Comparison of ENCODE assay signal across 14 mouse cellular contexts in the genomic region with DNA sequence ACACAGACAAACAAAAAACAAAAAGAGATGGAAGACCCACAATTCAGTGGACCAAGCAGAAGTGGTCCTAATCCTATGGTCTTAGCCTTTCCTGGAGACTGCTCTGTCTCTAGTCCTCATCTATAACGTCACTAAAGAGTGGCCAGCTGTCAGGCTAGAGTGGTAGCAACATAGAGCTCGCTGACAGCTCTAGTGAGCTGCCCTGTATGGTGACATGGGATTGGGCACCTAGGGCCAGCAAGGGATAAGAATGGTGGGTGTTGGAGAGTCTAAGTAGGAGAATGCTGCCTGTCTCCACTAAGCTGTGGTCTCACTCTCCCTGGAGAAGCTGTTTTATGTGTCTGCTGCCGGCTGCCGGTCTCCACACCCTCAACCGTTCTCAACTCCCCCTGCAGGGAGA. TPM values are rescaled to one million over a fixed set of nuclear protein-coding genes. Genes with fewer than 3 reads are reported as not detected.
DNase-seq lines count a peak whose midpoint lies in the region; ATAC-seq lines count a peak whose summit lies in the region.
"Had no signal": no experiment of that assay in that cellular context is flagged by ENCODE, and none has a peak within 500 bp of the region (broad histone marks: within the 10 kb centered on the region; RNA-seq: fewer than 3 reads in every experiment).

No protein-coding gene starts in this region.

- H3K4me1 ChIP-seq in heart, embryonic 16.5 days (ENCODE audit: control insufficient read depth, insufficient read depth, low read length): peaks cover 9% of the 10 kb centered on the region
- H3K4me1 ChIP-seq in embryonic facial prominence, embryonic 13.5 days: peaks cover 14% of the 10 kb centered on the region
- peaks cover 8% of the 10 kb centered on the region; the same call in 1 of the 2 replicates for H3K4me1 ChIP-seq in hindbrain, embryonic 11.5 days (replicated peaks; ENCODE audit: control insufficient read depth, insufficient read depth, low read length)
- peaks cover 18% of the 10 kb centered on the region for H3K4me1 ChIP-seq in midbrain, embryonic 12.5 days

- no peak overlapping the region for H3K4me3 ChIP-seq in heart, embryonic 16.5 days (ENCODE audit: low read length)
- H3K4me3 ChIP-seq in embryonic facial prominence, embryonic 13.5 days: no peak overlapping the region
- no peak overlapping the region for H3K4me3 ChIP-seq in hindbrain, embryonic 11.5 days (ENCODE audit: low read depth, low read length)
- H3K4me3 ChIP-seq in midbrain, embryonic 12.5 days: no peak overlapping the region

- H3K9ac ChIP-seq in heart, embryonic 16.5 days (ENCODE audit: low read length): no peak overlapping the region
- no peak overlapping the region for H3K9ac ChIP-seq in embryonic facial prominence, embryonic 13.5 days
- H3K9ac ChIP-seq in hindbrain, embryonic 11.5 days (ENCODE audit: low read depth, low read length): no peak overlapping the region; the same call in 1 of the 2 replicates
- no peak overlapping the region for H3K9ac ChIP-seq in midbrain, embryonic 12.5 days (replicated peaks)

- WGBS in heart, embryonic 16.5 days: 21% methylated on average over 5 of the region's 5 CpGs
- WGBS in embryonic facial prominence, embryonic 13.5 days: 41% methylated on average over 5 of the region's 5 CpGs
- 22% methylated on average over 5 of the region's 5 CpGs for WGBS in hindbrain, embryonic 11.5 days
- WGBS in midbrain, embryonic 12.5 days: 10% methylated on average over 5 of the region's 5 CpGs

- no peak overlapping the region for H3K27ac ChIP-seq in heart, embryonic 16.5 days (ENCODE audit: low read length)
- H3K27ac ChIP-seq in embryonic facial prominence, embryonic 13.5 days: no peak overlapping the region
- peak overlapping the region; percentile 45; the same call in 1 of the 2 replicates for H3K27ac ChIP-seq in hindbrain, embryonic 11.5 days (ENCODE audit: low read depth, low read length)
- H3K27ac ChIP-seq in midbrain, embryonic 12.5 days (replicated peaks): peak overlapping the region; percentile 60

- DNase-seq in heart, postnatal 10 days: no peak
- no peak for DNase-seq in hindbrain, embryonic 11.5 days (ENCODE audit: low spot score)
- DNase-seq in left cerebral cortex, adult 11 months (ENCODE audit: low spot score): no peak
- DNase-seq in cerebellum, postnatal 14 days: no peak
- DNase-seq in ovary, postnatal 36 days (ENCODE audit: low spot score): no peak
- DNase-seq: gastrocnemius, postnatal 10 days; right cerebral cortex, postnatal 14 days; thymus, postnatal 25 days had no signal

- H3K4me2 ChIP-seq in heart, embryonic 16.5 days (ENCODE audit: low read depth, low read length): peak overlapping the region; percentile 25; the same call in 1 of the 2 replicates
- peak overlapping the region; percentile 40 for H3K4me2 ChIP-seq in embryonic facial prominence, embryonic 13.5 days
- H3K4me2 ChIP-seq in hindbrain, embryonic 11.5 days (replicated peaks; ENCODE audit: low read depth, low read length): 0 out of 2 replicates have a peak overlapping the region, but pooled peaks have one; percentile 7
- H3K4me2 ChIP-seq in midbrain, embryonic 12.5 days (replicated peaks): peak overlapping the region; percentile 8; the same call in 1 of the 2 replicates
- H3K4me2 ChIP-seq: liver, embryonic 11.5 days had no signal

- H3K9me3 ChIP-seq in heart, embryonic 16.5 days (replicated peaks; ENCODE audit: control insufficient read depth, low read length): no peaks in the 10 kb centered on the region
- H3K9me3 ChIP-seq in embryonic facial prominence, embryonic 13.5 days: no peaks in the 10 kb centered on the region
- no peaks in the 10 kb centered on the region for H3K9me3 ChIP-seq in hindbrain, embryonic 11.5 days (ENCODE audit: control insufficient read depth, low read length)
- H3K9me3 ChIP-seq in midbrain, embryonic 12.5 days: no peaks in the 10 kb centered on the region

- H3K36me3 ChIP-seq in heart, embryonic 16.5 days (ENCODE audit: control insufficient read depth, insufficient read depth): no peaks in the 10 kb centered on the region
- peaks cover 38% of the 10 kb centered on the region for H3K36me3 ChIP-seq in embryonic facial prominence, embryonic 13.5 days
- H3K36me3 ChIP-seq in hindbrain, embryonic 11.5 days (ENCODE audit: control insufficient read depth, insufficient read depth, low read length): peaks cover 8% of the 10 kb centered on the region; the same call in 1 of the 2 replicates
- peaks cover 40% of the 10 kb centered on the region for H3K36me3 ChIP-seq in midbrain, embryonic 12.5 days

- intact Hi-C loops in heart, postnatal 10 days (cut with DNase I): no loop called here

- no peaks in the 10 kb centered on the region for H3K27me3 ChIP-seq in heart, embryonic 16.5 days (ENCODE audit: control insufficient read depth, insufficient read depth, low read length)
- H3K27me3 ChIP-seq in embryonic facial prominence, embryonic 13.5 days: no peaks in the 10 kb centered on the region
- H3K27me3 ChIP-seq in hindbrain, embryonic 11.5 days (ENCODE audit: control insufficient read depth, insufficient read depth, low read length): no peaks in the 10 kb centered on the region
- no peaks in the 10 kb centered on the region for H3K27me3 ChIP-seq in midbrain, embryonic 12.5 days

- no peak for ATAC-seq in heart, embryonic 16.5 days (replicated peaks; ENCODE audit: extremely low read depth, insufficient read depth, low FRiP score)
- no peak for ATAC-seq in embryonic facial prominence, embryonic 13.5 days (ENCODE audit: insufficient number of reproducible peaks, insufficient read depth, low FRiP score, low TSS enrichment, low read depth)
- ATAC-seq in hindbrain, embryonic 11.5 days (ENCODE audit: low FRiP score): peak; percentile 61
- ATAC-seq in midbrain, embryonic 12.5 days (ENCODE audit: low FRiP score, low read depth): peak; percentile 38
- ATAC-seq: CD4-positive, CD25-positive, alpha-beta regulatory T cell, adult 4 months had no signal

RNA-seq across cellular contexts. Expression of a gene that starts 5.9 kb away (rescaled TPM):
- polyA plus RNA-seq in heart, embryonic 16.5 days (2015; fragmentation: Nextera tagmentation; extraction: Ambion mirVana): 0.17 and 0.22 TPM in 2 replicates
- not detected for total RNA-seq in heart, postnatal 10 days (2021)
- not detected in 2 replicates for polyA plus RNA-seq in embryonic facial prominence, embryonic 13.5 days (2015; fragmentation: Nextera tagmentation; extraction: Ambion mirVana)
- 0.12 TPM in 1 of 2 replicates, not detected in the other for polyA plus RNA-seq in hindbrain, embryonic 11.5 days (2014; fragmentation: Nextera tagmentation; extraction: Ambion mirVana)
- polyA plus RNA-seq in midbrain, embryonic 12.5 days (2016; fragmentation: Nextera tagmentation; extraction: Ambion mirVana): 0.13 TPM in 1 of 2 replicates, not detected in the other
- total RNA-seq: common myeloid progenitor, adult 5-6 weeks; gastrocnemius, postnatal 10 days had no signal
- polyA plus RNA-seq: CD4-positive, CD25-positive, alpha-beta regulatory T cell, adult 4 months had no signal

RNA-seq across cellular contexts. Expression of a gene that starts 18.2 kb away (rescaled TPM):
- polyA plus RNA-seq in heart, embryonic 16.5 days (2015; fragmentation: Nextera tagmentation; extraction: Ambion mirVana): 3.9 and 4.1 TPM in 2 replicates
- total RNA-seq in heart, postnatal 10 days (2021): 1 to 10 TPM in 1 of 2 experiments, under 1 TPM in 1; 0.57 to 1.4 TPM
- polyA plus RNA-seq in embryonic facial prominence, embryonic 13.5 days (2015; fragmentation: Nextera tagmentation; extraction: Ambion mirVana): 30.8 and 32.4 TPM in 2 replicates
- 146 and 150 TPM in 2 replicates for polyA plus RNA-seq in hindbrain, embryonic 11.5 days (2014; fragmentation: Nextera tagmentation; extraction: Ambion mirVana)
- 237 and 291 TPM in 2 replicates for polyA plus RNA-seq in midbrain, embryonic 12.5 days (2016; fragmentation: Nextera tagmentation; extraction: Ambion mirVana)
- polyA plus RNA-seq: CD4-positive, CD25-positive, alpha-beta regulatory T cell, adult 4 months had no signal

RNA-seq across cellular contexts. Expression of a gene that starts 40.7 kb away (rescaled TPM):
- not detected in 2 replicates for polyA plus RNA-seq in heart, embryonic 16.5 days (2015; fragmentation: Nextera tagmentation; extraction: Ambion mirVana)
- not detected for total RNA-seq in heart, postnatal 10 days (2021)
- polyA plus RNA-seq in embryonic facial prominence, embryonic 13.5 days (2015; fragmentation: Nextera tagmentation; extraction: Ambion mirVana): 0.17 TPM in 1 of 2 replicates, not detected in the other
- polyA plus RNA-seq in hindbrain, embryonic 11.5 days (2014; fragmentation: Nextera tagmentation; extraction: Ambion mirVana): 0.86 and 1.6 TPM in 2 replicates
- polyA plus RNA-seq in midbrain, embryonic 12.5 days (2016; fragmentation: Nextera tagmentation; extraction: Ambion mirVana): 2.6 and 3.3 TPM in 2 replicates
- total RNA-seq: common myeloid progenitor, adult 5-6 weeks; gastrocnemius, postnatal 10 days had no signal
- polyA plus RNA-seq: CD4-positive, CD25-positive, alpha-beta regulatory T cell, adult 4 months; liver, embryonic 11.5 days had no signal

RNA-seq across cellular contexts. Expression of a gene that starts 45.9 kb away (rescaled TPM):
- 44.1 and 47.8 TPM in 2 replicates for polyA plus RNA-seq in heart, embryonic 16.5 days (2015; fragmentation: Nextera tagmentation; extraction: Ambion mirVana)
- total RNA-seq in heart, postnatal 10 days (2021): 10 to 100 TPM; 46.3 to 47.5 TPM
- polyA plus RNA-seq in embryonic facial prominence, embryonic 13.5 days (2015; fragmentation: Nextera tagmentation; extraction: Ambion mirVana): 46.0 and 49.9 TPM in 2 replicates
- polyA plus RNA-seq in hindbrain, embryonic 11.5 days (2014; fragmentation: Nextera tagmentation; extraction: Ambion mirVana): 22.2 and 22.8 TPM in 2 replicates
- 24.0 and 24.9 TPM in 2 replicates for polyA plus RNA-seq in midbrain, embryonic 12.5 days (2016; fragmentation: Nextera tagmentation; extraction: Ambion mirVana)

RNA-seq across cellular contexts. Expression of a gene that starts 45.9 kb away (rescaled TPM):
- 8.1 and 9.4 TPM in 2 replicates for polyA plus RNA-seq in heart, embryonic 16.5 days (2015; fragmentation: Nextera tagmentation; extraction: Ambion mirVana)
- 1 to 10 TPM; 2.8 to 3.2 TPM for total RNA-seq in heart, postnatal 10 days (2021)
- 18.9 and 19.5 TPM in 2 replicates for polyA plus RNA-seq in embryonic facial prominence, embryonic 13.5 days (2015; fragmentation: Nextera tagmentation; extraction: Ambion mirVana)
- 3.3 and 4.0 TPM in 2 replicates for polyA plus RNA-seq in hindbrain, embryonic 11.5 days (2014; fragmentation: Nextera tagmentation; extraction: Ambion mirVana)
- 3.3 and 4.1 TPM in 2 replicates for polyA plus RNA-seq in midbrain, embryonic 12.5 days (2016; fragmentation: Nextera tagmentation; extraction: Ambion mirVana)

Comparison
In these comparisons a context has a peak if more than half of its experiments do, and no peak if none do; other contexts are left out.
1. ATAC-seq: peak in hindbrain, embryonic 11.5 days (single experiment) and midbrain, embryonic 12.5 days (single experiment); none in heart, embryonic 16.5 days (single experiment) and embryonic facial prominence, embryonic 13.5 days (single experiment).
2. H3K27ac ChIP-seq: peak in hindbrain, embryonic 11.5 days (single experiment) and midbrain, embryonic 12.5 days (single experiment); none in heart, embryonic 16.5 days (single experiment) and embryonic facial prominence, embryonic 13.5 days (single experiment).
3. Peak in every context shown above with its lines, with median percentiles within 50 percentile points of each other: H3K4me2 ChIP-seq.